Mouse (Mus musculus): ENCODE results near the gene Carm1. TPM values are rescaled to one million over a fixed set of nuclear protein-coding genes. Genes with fewer than 3 reads are reported as not detected.
"Not testable (repeated sequence)": the region's sequence is repeated elsewhere in the genome, so short reads cannot be mapped to it uniquely, and the experiment has no call there.

Gene Carm1
- polyA plus RNA-seq, 1 experiment: 112 TPM

DNA sequence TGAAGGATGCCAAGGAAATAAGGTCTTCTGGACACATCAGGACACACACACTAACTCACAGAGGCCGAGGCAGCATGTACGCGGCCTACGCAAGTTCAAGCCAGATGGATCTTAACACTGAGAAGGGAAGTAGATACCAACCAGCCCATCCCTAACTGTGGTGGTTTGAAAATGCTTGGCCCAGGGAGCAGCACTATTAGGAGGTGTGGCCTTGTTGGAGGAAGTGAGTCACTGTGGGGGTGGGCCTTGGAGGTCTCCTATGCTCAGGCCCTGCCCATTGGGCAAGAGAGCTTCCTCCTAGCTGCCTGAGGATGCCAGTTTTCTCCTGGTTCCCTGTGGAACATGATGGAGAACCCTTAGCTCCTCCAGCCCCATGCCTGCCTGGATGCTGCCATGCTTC is 33.2 kb upstream of the Carm1 start:
- H3K36me3 ChIP-seq (ENCODE audit: control insufficient read depth, insufficient read depth, low read length, poor library complexity, severe bottlenecking): peaks cover 4% of the 10 kb centered on the region
- no peaks in the 10 kb centered on the region; the same call in 1 of the 2 replicates for H3K9me3 ChIP-seq (replicated peaks; ENCODE audit: control insufficient read depth, insufficient read depth, low read length, poor library complexity, severe bottlenecking)
- no peak overlapping the region for H3K27ac ChIP-seq (ENCODE audit: insufficient read depth, low read length)
- no peaks in the 10 kb centered on the region for H3K27me3 ChIP-seq (ENCODE audit: control insufficient read depth, insufficient read depth, low read length, poor library complexity, severe bottlenecking)
- H3K4me3 ChIP-seq (ENCODE audit: low read depth, low read length): no peak overlapping the region
- no peaks in the 10 kb centered on the region for H3K4me1 ChIP-seq (ENCODE audit: control insufficient read depth, insufficient read depth, low read length)
- TF ChIP-seq CTCF (IDR thresholded peaks at IDR 0.05; ENCODE audit: low read depth, low read length): no peak
- TF ChIP-seq POLR2A (IDR thresholded peaks at IDR 0.05; ENCODE audit: insufficient read depth, low read length): no peak
- H3K9ac ChIP-seq (ENCODE audit: low read depth, poor library complexity, severe bottlenecking): no peak overlapping the region

DNA sequence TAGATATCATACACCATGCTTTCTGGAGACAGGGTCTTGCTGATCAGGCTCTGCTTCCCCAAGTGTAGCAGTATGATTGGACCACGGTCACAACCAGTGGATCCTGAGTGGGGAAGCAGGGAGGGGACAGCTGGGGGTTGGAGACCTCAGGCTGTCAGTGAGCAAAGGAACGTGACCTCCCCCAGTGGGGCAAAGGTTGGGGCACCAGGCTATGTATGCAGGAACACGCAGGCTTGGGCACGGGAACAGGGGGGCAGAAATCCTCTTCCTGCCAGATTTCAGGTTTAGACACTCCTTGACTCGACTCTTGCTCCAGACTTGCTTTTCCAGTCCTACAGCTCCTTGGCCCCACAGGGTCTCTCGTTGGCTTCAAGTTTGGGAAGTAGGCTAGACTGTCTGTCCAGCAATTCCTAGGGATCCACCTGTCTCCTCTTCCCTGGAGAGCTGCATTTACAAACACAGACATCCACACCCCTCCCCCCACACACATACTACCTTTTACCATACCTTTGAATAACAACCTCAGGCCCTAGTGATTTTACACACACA is 28.7 kb upstream of the Carm1 start:
- no peaks in the 10 kb centered on the region; the same call in 1 of the 2 replicates for H3K9me3 ChIP-seq (replicated peaks; ENCODE audit: control insufficient read depth, insufficient read depth, low read length, poor library complexity, severe bottlenecking)
- no peaks in the 10 kb centered on the region for H3K36me3 ChIP-seq (ENCODE audit: control insufficient read depth, insufficient read depth, low read length, poor library complexity, severe bottlenecking)
- H3K4me1 ChIP-seq (ENCODE audit: control insufficient read depth, insufficient read depth, low read length): no peaks in the 10 kb centered on the region
- H3K4me3 ChIP-seq (ENCODE audit: low read depth, low read length): no peak overlapping the region
- no peak for TF ChIP-seq EP300 (IDR thresholded peaks at IDR 0.05; ENCODE audit: insufficient read depth, low read depth, low read length)
- TF ChIP-seq CTCF (IDR thresholded peaks at IDR 0.05; ENCODE audit: low read depth, low read length): no peak
- TF ChIP-seq POLR2A (IDR thresholded peaks at IDR 0.05; ENCODE audit: insufficient read depth, low read length): no peak
- no peak overlapping the region for H3K9ac ChIP-seq (ENCODE audit: low read depth, poor library complexity, severe bottlenecking)
- H3K27ac ChIP-seq (ENCODE audit: insufficient read depth, low read length): no peak overlapping the region
- H3K27me3 ChIP-seq (ENCODE audit: control insufficient read depth, insufficient read depth, low read length, poor library complexity, severe bottlenecking): no peaks in the 10 kb centered on the region

DNA sequence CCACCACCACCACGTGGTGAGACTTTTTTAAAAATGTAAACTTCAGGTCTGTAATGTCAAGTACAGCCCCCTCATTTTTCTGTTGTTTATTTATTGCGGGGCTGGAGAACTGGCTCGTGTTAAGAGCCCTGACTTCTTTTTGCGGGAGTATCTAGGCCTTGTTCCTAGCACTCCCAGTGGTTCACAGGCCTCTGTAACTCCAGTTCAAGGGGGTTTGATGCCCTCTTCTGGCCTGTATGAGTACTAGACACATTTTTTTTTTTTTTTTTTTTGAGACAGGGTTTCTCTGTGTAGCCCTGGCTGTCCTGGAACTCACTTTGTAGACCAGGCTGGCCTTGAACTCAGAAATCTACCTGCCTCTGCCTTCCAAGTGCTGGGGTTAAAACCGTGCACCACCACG is 28.0 kb upstream of the Carm1 start:
- not testable (repeated sequence) for H3K9me3 ChIP-seq (replicated peaks; ENCODE audit: control insufficient read depth, insufficient read depth, low read length, poor library complexity, severe bottlenecking); H3K27me3 ChIP-seq (ENCODE audit: control insufficient read depth, insufficient read depth, low read length, poor library complexity, severe bottlenecking); H3K36me3 ChIP-seq (ENCODE audit: control insufficient read depth, insufficient read depth, low read length, poor library complexity, severe bottlenecking); H3K4me3 ChIP-seq (ENCODE audit: low read depth, low read length); H3K27ac ChIP-seq (ENCODE audit: insufficient read depth, low read length); H3K9ac ChIP-seq (ENCODE audit: low read depth, poor library complexity, severe bottlenecking); H3K4me1 ChIP-seq (ENCODE audit: control insufficient read depth, insufficient read depth, low read length)

DNA sequence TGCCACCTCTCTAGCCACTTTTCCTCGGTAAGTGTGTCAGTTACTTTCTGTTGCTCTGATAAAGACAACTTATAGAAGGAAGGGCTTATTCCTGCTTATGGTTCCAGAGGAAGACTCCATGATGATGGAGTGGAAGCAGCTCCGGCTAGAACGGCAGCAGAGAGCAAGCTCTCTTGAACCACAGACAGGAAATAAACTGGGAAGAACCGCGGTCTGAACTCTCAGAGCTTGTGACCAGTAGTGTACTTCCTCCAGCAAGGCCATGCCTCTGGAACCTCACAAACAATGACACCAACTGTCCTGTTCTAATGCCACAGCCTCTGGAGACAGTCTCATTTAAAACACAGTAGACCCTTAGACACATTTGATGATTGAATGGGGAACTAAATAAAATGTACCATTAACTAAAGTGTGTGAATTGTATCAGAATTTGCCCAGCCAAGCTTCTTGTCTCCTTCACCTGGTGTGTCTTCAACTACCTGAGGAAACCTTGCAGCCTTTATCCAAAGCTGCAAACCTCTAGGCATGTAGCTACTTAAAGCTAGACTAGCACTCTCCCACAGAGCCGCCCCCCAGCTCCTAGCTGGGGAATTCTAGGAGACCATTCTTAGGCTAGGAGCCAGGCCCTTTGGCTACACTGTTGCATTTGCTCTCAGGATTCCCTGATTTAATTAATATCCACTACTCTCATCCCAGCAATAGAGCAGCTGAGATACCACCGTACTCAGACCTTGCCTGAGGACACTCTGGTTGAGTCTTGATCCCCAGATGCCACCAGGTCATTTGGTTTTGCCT is 21.4 kb upstream of the Carm1 start:
- Histone ChIP-seq H3K27me3 (ENCODE audit: control insufficient read depth, insufficient read depth, low read length, poor library complexity, severe bottlenecking) (no peaks in the 10 kb centered on the region), H3K36me3 (ENCODE audit: control insufficient read depth, insufficient read depth, low read length, poor library complexity, severe bottlenecking) (no peaks in the 10 kb centered on the region), H3K9me3 (replicated peaks; ENCODE audit: control insufficient read depth, insufficient read depth, low read length, poor library complexity, severe bottlenecking) (no peaks in the 10 kb centered on the region), H3K4me3 (ENCODE audit: low read depth, low read length) (no peak overlapping the region), H3K9ac (ENCODE audit: low read depth, poor library complexity, severe bottlenecking) (no peak overlapping the region), H3K27ac (ENCODE audit: insufficient read depth, low read length) (no peak overlapping the region), H3K4me1 (ENCODE audit: control insufficient read depth, insufficient read depth, low read length) (no peaks in the 10 kb centered on the region)
- no peak for TF ChIP-seq POLR2A (IDR thresholded peaks at IDR 0.05; ENCODE audit: insufficient read depth, low read length)
- no peak for TF ChIP-seq EP300 (IDR thresholded peaks at IDR 0.05; ENCODE audit: insufficient read depth, low read depth, low read length)
- no peak for TF ChIP-seq CTCF (IDR thresholded peaks at IDR 0.05; ENCODE audit: low read depth, low read length)

DNA sequence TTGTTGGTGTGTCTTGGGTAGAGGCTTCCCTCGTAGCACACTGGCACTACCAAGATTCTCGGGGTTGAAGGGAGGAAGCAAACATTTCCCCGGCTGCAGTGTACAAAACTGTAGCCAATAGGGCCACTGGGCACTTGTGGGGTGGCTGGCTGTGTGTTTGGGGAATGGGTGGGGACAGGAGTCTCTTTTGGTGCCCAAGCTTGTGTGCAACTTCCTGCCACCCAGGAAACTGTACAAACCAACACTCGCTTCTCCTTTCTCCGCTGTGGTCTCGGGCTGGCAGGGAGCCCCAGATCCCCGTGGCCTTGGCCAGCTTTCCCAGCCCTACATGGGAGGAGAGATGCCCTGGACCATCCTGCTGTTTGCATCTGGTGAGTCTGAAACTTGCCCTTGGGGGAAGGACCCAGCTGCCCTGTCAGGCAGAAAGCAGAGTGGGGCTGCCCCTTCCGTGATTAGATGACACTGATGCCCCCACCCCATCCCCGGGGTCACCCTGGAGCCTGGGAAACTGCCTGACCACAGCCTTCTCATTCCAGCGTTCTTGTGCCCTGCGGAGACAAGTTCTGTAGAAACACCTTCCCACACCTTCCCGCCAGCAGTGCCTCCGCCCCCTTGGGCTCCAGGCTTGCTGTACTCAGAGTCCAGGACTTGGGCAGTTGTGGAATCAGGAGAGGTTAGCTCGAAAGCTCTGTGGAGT is 20.6 kb upstream of the Carm1 start, which contains the start of gene AB124611:
Gene AB124611, plus strand, starts transcription at position 240 of the 697 bp plus-strand sequence.
- no peak for TF ChIP-seq EP300 (IDR thresholded peaks at IDR 0.05; ENCODE audit: insufficient read depth, low read depth, low read length)
- no peak for TF ChIP-seq POLR2A (IDR thresholded peaks at IDR 0.05; ENCODE audit: insufficient read depth, low read length)
- no peak for TF ChIP-seq CTCF (IDR thresholded peaks at IDR 0.05; ENCODE audit: low read depth, low read length)
- no peaks in the 10 kb centered on the region for H3K27me3 ChIP-seq (ENCODE audit: control insufficient read depth, insufficient read depth, low read length, poor library complexity, severe bottlenecking)
- no peaks in the 10 kb centered on the region for H3K9me3 ChIP-seq (replicated peaks; ENCODE audit: control insufficient read depth, insufficient read depth, low read length, poor library complexity, severe bottlenecking)
- H3K4me1 ChIP-seq (ENCODE audit: control insufficient read depth, insufficient read depth, low read length): no peaks in the 10 kb centered on the region
- H3K27ac ChIP-seq (ENCODE audit: insufficient read depth, low read length): no peak within 1 kb of the TSS
- no peak within 1 kb of the TSS for H3K4me3 ChIP-seq (ENCODE audit: low read depth, low read length)
- no peak within 1 kb of the TSS for H3K9ac ChIP-seq (ENCODE audit: low read depth, poor library complexity, severe bottlenecking)
- H3K36me3 ChIP-seq (ENCODE audit: control insufficient read depth, insufficient read depth, low read length, poor library complexity, severe bottlenecking): no peaks in the 10 kb centered on the region

DNA sequence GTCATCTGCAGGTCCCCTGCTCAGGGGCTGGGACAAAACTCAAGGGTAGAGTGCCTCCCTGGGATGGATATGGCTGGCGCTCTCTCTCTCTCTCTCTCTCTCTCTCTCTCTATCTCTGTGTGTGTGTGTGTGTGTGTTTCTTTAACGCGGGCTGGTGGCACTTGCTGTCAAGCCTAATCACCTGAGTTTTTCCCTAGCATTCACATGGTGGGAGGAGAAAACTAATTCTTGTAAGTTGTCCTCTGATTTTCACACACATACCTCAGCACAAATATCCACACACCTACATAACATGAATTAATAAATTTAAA is 20.1 kb upstream of the Carm1 start:
- Histone ChIP-seq H3K4me1 (ENCODE audit: control insufficient read depth, insufficient read depth, low read length) (no peaks in the 10 kb centered on the region), H3K27me3 (ENCODE audit: control insufficient read depth, insufficient read depth, low read length, poor library complexity, severe bottlenecking) (no peaks in the 10 kb centered on the region), H3K27ac (ENCODE audit: insufficient read depth, low read length) (no peak overlapping the region), H3K9ac (ENCODE audit: low read depth, poor library complexity, severe bottlenecking) (no peak overlapping the region), H3K9me3 (replicated peaks; ENCODE audit: control insufficient read depth, insufficient read depth, low read length, poor library complexity, severe bottlenecking) (no peaks in the 10 kb centered on the region), H3K4me3 (ENCODE audit: low read depth, low read length) (no peak overlapping the region), H3K36me3 (ENCODE audit: control insufficient read depth, insufficient read depth, low read length, poor library complexity, severe bottlenecking) (no peaks in the 10 kb centered on the region)
- TF ChIP-seq POLR2A (IDR thresholded peaks at IDR 0.05; ENCODE audit: insufficient read depth, low read length): no peak
- no peak for TF ChIP-seq EP300 (IDR thresholded peaks at IDR 0.05; ENCODE audit: insufficient read depth, low read depth, low read length)
- TF ChIP-seq CTCF (IDR thresholded peaks at IDR 0.05; ENCODE audit: low read depth, low read length): no peak

All from ES-Bruce4 (cell line).